Mouse (Mus musculus) liver, postnatal 0 days (tissue): ENCODE data around the gene Oas1g. TPM values are rescaled to one million over a fixed set of nuclear protein-coding genes. Genes with fewer than 3 reads are reported as not detected.

Experiments used
- ATAC-seq: fragments of 200-750 bp; cut with Nextera tagmentation; 2 replicates; pipeline ENCODE4 v1.8.0; 2017; ENCODE audit warnings: mild to moderate bottlenecking, moderate library complexity
- DNase-seq: peaks from one replicate; pipeline ENCODE4 v3.0.0-alpha.2; 2016
- H3K27ac ChIP-seq: fragments of 300-500 bp; sonication (generic); 2 replicates; pipeline ENCODE4 v1.5.1; 2014; ENCODE audit warnings: antibody characterized with exemption, moderate library complexity, mild to moderate bottlenecking, low read depth
- H3K27me3 ChIP-seq: fragments of 300-500 bp; sonication (generic); 2 replicates; pipeline ENCODE4 v1.6.1; 2014; ENCODE audit warnings: low read length, control low read depth, mixed read lengths; ENCODE audit not compliant: insufficient read depth
- H3K36me3 ChIP-seq: fragments of 300-500 bp; sonication (generic); replicated peaks from 2 replicates; pipeline ENCODE4 v1.6.1; 2014; ENCODE audit warnings: mild to moderate bottlenecking, control low read depth, low read length, moderate library complexity, mixed read lengths; ENCODE audit not compliant: insufficient read depth
- H3K4me1 ChIP-seq: fragments of 300-500 bp; sonication (generic); 2 replicates; pipeline ENCODE4 v1.6.1; 2014; ENCODE audit warnings: antibody characterized with exemption, mild to moderate bottlenecking, control low read depth; ENCODE audit not compliant: insufficient read depth
- H3K4me2 ChIP-seq: fragments of 300-500 bp; sonication (generic); 2 replicates; pipeline ENCODE4 v1.6.1; 2014; ENCODE audit warnings: low read depth, mild to moderate bottlenecking, low read length, moderate library complexity, mixed read lengths
- H3K4me3 ChIP-seq: fragments of 300-500 bp; sonication (generic); 2 replicates; pipeline ENCODE4 v1.5.1; 2014; ENCODE audit warnings: low read depth, low read length
- H3K9ac ChIP-seq: fragments of 300-500 bp; sonication (generic); replicated peaks from 2 replicates; pipeline ENCODE4 v1.6.1; 2014; ENCODE audit warnings: mild to moderate bottlenecking, moderate library complexity
- H3K9me3 ChIP-seq: fragments of 300-500 bp; sonication (generic); 2 replicates; pipeline ENCODE4 v1.6.1; 2016; ENCODE audit warnings: mild to moderate bottlenecking, control low read depth, low read length, mixed read lengths
- CTCF ChIP-seq: sonication (generic); IDR thresholded peaks from 2 replicates; pipeline ENCODE4 v1.5.1; 2016; ENCODE audit warnings: antibody characterized with exemption, low read depth
- EP300 ChIP-seq: IDR thresholded peaks from 2 replicates; pipeline ENCODE4 v1.6.1; 2016; ENCODE audit warnings: antibody characterized with exemption, low read depth, mild to moderate bottlenecking
- WGBS: fragments of 180-500 bp; shearing (Covaris S2); extraction: QIAGEN DNeasy Blood & Tissue Kit; methylation state at CpG from one replicate; pipeline ENCODE4 v1.1.7; 2014; ENCODE audit not compliant: insufficient replicate concordance; 5-methylcytosine and 5-hydroxymethylcytosine counted together
- microRNA-seq: library from miRNA; unstranded; fragments of <30 nt; microRNA quantifications from one replicate; pipeline ENCODE4, GENCODE M21; 2016
- polyA plus RNA-seq: library from polyadenylated mRNA; unstranded; fragments of >200 nt; fragmentation: Nextera tagmentation; extraction: Ambion mirVana; gene quantifications from 2 replicates; pipeline ENCODE4 v1.2.1, GENCODE M21; 2015

The Oas1g gene
- polyA plus RNA-seq, 1 experiment from 2014 or later: 2.9 TPM

DNA sequence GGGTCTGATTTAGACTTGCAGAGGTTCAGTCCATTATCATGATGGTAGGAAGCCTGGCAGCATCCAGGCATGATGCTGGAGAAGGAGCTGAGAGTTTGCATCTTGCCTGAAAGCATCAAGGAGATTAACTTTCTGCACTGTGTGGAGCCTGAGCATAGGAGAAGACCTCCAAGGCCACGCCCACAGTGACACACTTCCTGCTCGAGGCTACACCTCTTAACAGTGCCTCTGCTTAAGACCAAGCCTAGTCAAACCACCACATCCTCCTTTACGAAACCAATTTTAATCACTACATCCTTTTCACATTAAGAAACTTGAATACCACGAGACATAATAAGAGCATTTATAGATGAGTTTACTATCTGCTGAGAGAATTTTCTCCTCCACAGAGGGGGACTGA is 56.4 kb downstream of the Oas1g start:
- no peaks in the 10 kb centered on the region for H3K36me3 ChIP-seq
- no peak for DNase-seq
- H3K9me3 ChIP-seq: no peaks in the 10 kb centered on the region
- H3K4me3 ChIP-seq: no peak overlapping the region
- H3K9ac ChIP-seq: no peak overlapping the region
- H3K4me1 ChIP-seq: no peaks in the 10 kb centered on the region
- no peak overlapping the region for H3K27ac ChIP-seq
- no peak overlapping the region for H3K4me2 ChIP-seq
- ATAC-seq: no peak
- WGBS: 50% methylated on average over 4 of the region's 4 CpGs
- TF ChIP-seq EP300 (no peak), CTCF (no peak)
- H3K27me3 ChIP-seq: peaks cover 6% of the 10 kb centered on the region; the same call in 1 of the 2 replicates

Small RNA genes within 50 kb of the gene (microRNA-seq; reads per million reads assigned to microRNA genes)
- gene Gm22907: not detected

Other genes starting within 250 kb of the Oas1g start
- 0.20 and 0.36 TPM in 2 replicates for gene Rasal1, start 238.8 kb downstream of the Oas1g start, polyA plus RNA-seq
- 0.23 and 0.25 TPM in 2 replicates for gene Dtx1, start 175.7 kb downstream of the Oas1g start, polyA plus RNA-seq
- gene Oas2, start 137.8 kb downstream of the Oas1g start, polyA plus RNA-seq: 0.83 and 1.1 TPM in 2 replicates
- gene Oas3, start 110.0 kb downstream of the Oas1g start, polyA plus RNA-seq: 1.8 and 2.1 TPM in 2 replicates
- gene Oas1e, start 92.1 kb downstream of the Oas1g start, polyA plus RNA-seq: 0.15 and 0.20 TPM in 2 replicates
- 0.58 and 0.60 TPM in 2 replicates for gene Oas1c, start 75.1 kb downstream of the Oas1g start, polyA plus RNA-seq
- gene Oas1f, start 40.2 kb downstream of the Oas1g start, polyA plus RNA-seq: not detected in 2 replicates
- not detected in 2 replicates for gene Oas1h, start 26.2 kb downstream of the Oas1g start, polyA plus RNA-seq
- 5.8 and 6.9 TPM in 2 replicates for gene Oas1a, start 19.9 kb upstream of the Oas1g start, polyA plus RNA-seq
- gene Oas1d, start 26.9 kb upstream of the Oas1g start, polyA plus RNA-seq: not detected in 2 replicates
- gene Rph3a, start 122.5 kb upstream of the Oas1g start, polyA plus RNA-seq: 0.02 and 0.06 TPM in 2 replicates